Mouse (Mus musculus) heart, adult 2 months (tissue): ENCODE measurements around the gene Tep1. TPM values are rescaled to one million over a fixed set of nuclear protein-coding genes. Genes with fewer than 3 reads are reported as not detected.
"Not testable (repeated sequence)": the region's sequence is repeated elsewhere in the genome, so short reads cannot be mapped to it uniquely, and the experiment has no call there.

Experiments used
- DNase-seq, 2 experiments: peaks; one replicate each; pipeline ENCODE4 v3.0.0; 2021
- H3K27ac ChIP-seq: fragments of 200-600 bp; 2 replicates; pipeline ENCODE4 v1.8.1; 2022
- H3K27me3 ChIP-seq: fragments of 200-500 bp; 2 replicates; pipeline ENCODE4 v1.6.1; 2012; ENCODE audit warnings: mild to moderate bottlenecking, low read length, inconsistent platforms, mixed read lengths; ENCODE audit not compliant: control insufficient read depth, insufficient read depth
- H3K36me3 ChIP-seq: fragments of 200-500 bp; 2 replicates; pipeline ENCODE4 v1.6.1; 2012; ENCODE audit warnings: low read length, inconsistent platforms; ENCODE audit not compliant: control insufficient read depth, insufficient read depth
- H3K4me1 ChIP-seq: fragments of 200-500 bp; 2 replicates; pipeline ENCODE4 v1.6.1; 2011; ENCODE audit warnings: low read length; ENCODE audit not compliant: control insufficient read depth, insufficient read depth
- H3K4me3 ChIP-seq: fragments of 200-600 bp; 2 replicates; pipeline ENCODE4 v1.8.1; 2022
- H3K79me2 ChIP-seq: fragments of 200-500 bp; replicated peaks from 2 replicates; pipeline ENCODE4 v1.6.1; 2012; ENCODE audit warnings: mild to moderate bottlenecking, inconsistent platforms, low read length, moderate library complexity, mixed read lengths; ENCODE audit not compliant: control insufficient read depth, insufficient read depth
- H3K9ac ChIP-seq: fragments of 200-500 bp; 2 replicates; pipeline ENCODE4 v1.6.1; 2012; ENCODE audit warnings: low read depth, mild to moderate bottlenecking, control low read depth, inconsistent platforms, low read length, mixed read lengths
- CTCF ChIP-seq: fragments of 200-600 bp; IDR thresholded peaks from 2 replicates; pipeline ENCODE4 v1.8.1; 2022; ENCODE audit warnings: antibody characterized with exemption, mild to moderate bottlenecking, moderate library complexity
- EP300 ChIP-seq: fragments of 200-500 bp; IDR thresholded peaks from 2 replicates; pipeline ENCODE4 v1.6.1; 2011; ENCODE audit warnings: low read depth, low read length, control low read depth; ENCODE audit not compliant: insufficient read depth
- POLR2A ChIP-seq: fragments of 200-500 bp; IDR thresholded peaks from 2 replicates; pipeline ENCODE4 v1.6.1; 2011; ENCODE audit warnings: mild to moderate bottlenecking, low read depth, low read length, control low read depth; ENCODE audit not compliant: insufficient read depth
- WGBS: fragments of 180-500 bp; shearing (Covaris S2); methylation state at CpG from one replicate; pipeline ENCODE4 v1.1.7; 2018; 5-methylcytosine and 5-hydroxymethylcytosine counted together
- intact Hi-C: fragments of 180-260 bp; cut with DNase I; formaldehyde crosslinking; loops from one replicate; pipeline ENCODE4 v1.15.1; 2025
- long read RNA-seq: library from polyadenylated mRNA; stranded (forward); transcript quantifications from one replicate; pipeline ENCODE4 v2.0.0, GENCODE M21; 2021
- polyA plus RNA-seq: library from polyadenylated mRNA; depleted of rRNA; stranded (reverse); fragments of >200 nt; gene quantifications from 2 replicates; pipeline ENCODE4 v1.2.3, GENCODE M21; 2012; rRNA removed
- total RNA-seq, 2 experiments: library from RNA; stranded (reverse); gene quantifications; 2 replicates each; pipeline ENCODE4 v1.2.3; 2021

Tep1 gene
- 10 to 100 TPM; 10.1 to 12.2 TPM for total RNA-seq
- polyA plus RNA-seq, result 11.9 and 14.7 TPM in 2 replicates
- long read RNA-seq, partial matches to known transcripts, result 4 of 4 reads
- long read RNA-seq, other reads (novel, unspliced or antisense), result 0 of 4 reads

DNA sequence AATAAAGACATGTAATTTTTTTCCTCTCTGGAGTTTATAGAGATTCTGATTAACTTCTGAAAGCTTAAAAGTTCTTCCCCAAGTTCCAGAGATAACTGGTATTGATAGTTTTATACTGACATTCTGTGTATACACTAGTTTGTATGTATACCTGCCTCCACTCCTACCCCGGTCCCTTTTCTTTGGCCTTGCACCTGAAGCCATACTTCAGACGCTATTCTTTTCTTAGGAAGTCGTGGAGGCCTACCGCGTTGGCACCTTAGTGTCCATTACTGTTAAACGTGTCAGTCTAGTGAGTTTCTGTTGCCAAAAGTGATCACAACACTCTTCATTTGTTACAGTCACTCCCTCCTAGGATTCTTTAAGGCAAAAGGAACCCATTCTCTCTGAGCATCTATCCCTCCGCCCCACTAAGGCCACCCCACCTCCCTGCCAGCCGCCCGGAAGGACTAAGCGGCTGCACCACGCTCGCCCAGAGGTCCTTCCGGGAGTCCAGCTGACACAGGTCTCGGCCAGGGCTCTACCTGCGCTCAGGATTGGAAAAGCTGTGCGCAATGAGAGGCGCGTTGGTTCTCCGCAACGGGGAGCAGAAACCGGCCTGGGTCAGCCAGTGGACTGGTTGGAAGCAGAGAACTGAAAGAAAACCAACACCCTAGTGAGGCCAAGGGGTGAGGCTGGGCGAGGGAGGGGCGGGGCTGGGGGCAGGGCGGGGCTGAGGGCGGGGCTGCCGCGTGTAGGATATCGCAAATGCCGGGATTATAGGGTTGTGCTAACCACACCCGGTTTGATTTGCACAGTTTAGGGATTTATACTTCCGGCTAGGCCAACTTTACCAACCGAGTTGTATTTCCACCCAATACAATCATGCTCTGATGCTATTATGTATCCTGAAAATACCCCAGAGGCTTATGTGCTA is at the start of gene Tep1:
Tep1 (minus strand) TSS at position 672 of the 916 bp plus-strand sequence.
- Histone ChIP-seq H3K36me3 (no peaks in the 10 kb centered on the region; the same call in 1 of the 2 replicates), H3K9ac (peak within 1 kb of the TSS; percentile 82), H3K4me3 (peak within 1 kb of the TSS; percentile 66), H3K27me3 (no peaks in the 10 kb centered on the region), H3K79me2 (no peaks in the 10 kb centered on the region), H3K27ac (peak within 1 kb of the TSS; percentile 80), H3K4me1 (peaks cover 2% of the 10 kb centered on the region)
- intact Hi-C loops, result loop anchor here (5.0 kb wide), 1 partner anchor 63 kb away; the partner anchor contains the start of genes Ccnb1ip1 and Parp2
- DNase-seq, result peak; percentile 85 to 86
- WGBS, result 7% methylated on average over 32 of the region's 32 CpGs
- TF ChIP-seq POLR2A (peak; percentile 80), EP300 (0 out of 2 replicates have a peak, but pooled peaks have one; percentile 12), CTCF (no peak)

- Histone ChIP-seq H3K79me2 (no peaks in the 10 kb centered on the region), H3K4me1 (no peaks in the 10 kb centered on the region), H3K4me3 (no peak overlapping the region), H3K9ac (no peak overlapping the region), H3K36me3 (no peaks in the 10 kb centered on the region; the same call in 1 of the 2 replicates), H3K27me3 (no peaks in the 10 kb centered on the region), H3K27ac (no peak overlapping the region)
- no peak for TF ChIP-seq POLR2A
- TF ChIP-seq CTCF, result no peak
- no peak for TF ChIP-seq EP300
- intact Hi-C loops, result no loop called here
- 60% methylated on average over 3 of the region's 3 CpGs for WGBS
- no peak for DNase-seq
Observed at GRCm38 (mm10) chr14:50911356-50911755, 41.0 kb upstream of the Tep1 start.

GRCm38 (mm10) chr14:50908126-50908525 is 37.8 kb upstream of the Tep1 start:
- no peaks in the 10 kb centered on the region for H3K4me1 ChIP-seq
- 66% methylated on average over 4 of the region's 4 CpGs for WGBS
- H3K4me3 ChIP-seq, result no peak overlapping the region
- no peaks in the 10 kb centered on the region for H3K79me2 ChIP-seq
- no peak overlapping the region for H3K27ac ChIP-seq
- intact Hi-C loops, result no loop called here
- H3K36me3 ChIP-seq, result no peaks in the 10 kb centered on the region
- H3K9ac ChIP-seq, result no peak overlapping the region
- DNase-seq, result no peak
- no peaks in the 10 kb centered on the region for H3K27me3 ChIP-seq
- no peak for TF ChIP-seq EP300

- H3K4me3 ChIP-seq, H3K4me1 ChIP-seq, H3K36me3 ChIP-seq, H3K9ac ChIP-seq, H3K27ac ChIP-seq, DNase-seq, intact Hi-C loops, H3K27me3 ChIP-seq, H3K79me2 ChIP-seq: not testable (repeated sequence)
Observed at GRCm38 (mm10) chr14:50905327-50905726, 35.0 kb upstream of the Tep1 start.

DNA sequence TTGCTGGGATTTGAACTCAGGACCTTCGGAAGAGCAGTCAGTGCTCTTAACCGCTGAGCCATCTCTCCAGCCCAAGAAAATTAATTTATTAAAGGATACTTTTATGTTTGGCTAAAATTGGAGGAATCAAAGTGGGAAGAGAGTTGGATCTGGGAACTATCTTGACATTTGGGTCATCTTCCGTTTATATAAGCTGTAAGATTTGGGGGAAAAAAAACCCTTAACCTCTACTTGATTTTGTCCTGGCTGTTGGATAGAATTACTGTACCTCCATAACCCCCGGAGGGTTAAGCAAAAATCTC is 34.4 kb upstream of the Tep1 start:
- H3K27ac ChIP-seq, result no peak overlapping the region
- H3K4me1 ChIP-seq, result no peaks in the 10 kb centered on the region
- H3K36me3 ChIP-seq, result no peaks in the 10 kb centered on the region
- DNase-seq, result no peak
- WGBS, result 90% methylated on average over 4 of the region's 4 CpGs
- no peaks in the 10 kb centered on the region for H3K27me3 ChIP-seq
- H3K79me2 ChIP-seq, result no peaks in the 10 kb centered on the region
- intact Hi-C loops, result no loop called here
- no peak overlapping the region for H3K9ac ChIP-seq
- TF ChIP-seq POLR2A, result no peak
- no peak for TF ChIP-seq CTCF
- no peak for TF ChIP-seq EP300
- H3K4me3 ChIP-seq, result no peak overlapping the region
